Mouse (Mus musculus): ENCODE measurements around the gene Rasal2. TPM values are rescaled to one million over a fixed set of nuclear protein-coding genes. Genes with fewer than 3 reads are reported as not detected.

The Rasal2 gene
- polyA plus RNA-seq, 1 experiment from 2014 or later: 16.6 TPM

DNA sequence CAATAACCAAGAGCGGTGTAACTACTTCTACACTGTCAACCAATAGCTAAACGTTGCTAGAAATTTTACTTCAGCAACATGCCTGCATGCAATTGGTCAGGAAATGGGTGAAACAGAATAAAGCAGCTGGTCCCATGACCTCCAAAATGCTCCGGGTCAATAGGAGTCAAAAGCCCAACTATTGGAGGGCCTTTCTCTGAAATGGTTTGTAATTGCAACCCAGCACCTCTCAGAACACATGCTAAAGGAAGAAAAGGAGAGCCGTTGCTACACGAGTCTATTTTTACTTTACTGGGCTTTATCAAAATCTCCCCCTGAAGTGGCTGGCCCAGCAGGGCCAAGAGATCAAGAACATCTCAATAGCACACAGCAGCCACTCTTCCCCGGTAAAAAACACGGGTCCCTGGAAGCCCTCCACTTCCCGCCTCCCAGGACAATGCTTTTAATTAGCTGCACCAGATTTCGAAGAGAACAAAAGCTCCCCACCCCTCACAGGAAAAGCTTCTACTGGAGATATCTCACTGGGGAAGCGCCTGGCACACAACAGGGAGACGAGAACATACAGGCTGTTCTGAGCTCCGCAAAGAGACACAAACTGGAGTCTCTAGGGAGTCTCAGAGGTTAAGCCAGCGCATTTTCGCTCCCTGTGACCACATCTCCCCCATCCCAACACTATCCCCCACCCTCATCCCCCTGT lies 30.8 kb upstream of the Rasal2 start:
- H3K27me3 ChIP-seq: no peaks in the 10 kb centered on the region
- CTCF ChIA-PET: interaction anchor here (1.7 to 5.4 kb wide), 2 partner anchors 93 to 144 kb away, joined by 4 to 44 read pairs; no protein-coding TSS in a partner anchor
- DNase-seq (ENCODE audit: low read depth, low spot score) (no peak), ATAC-seq (no peak)
- in situ Hi-C loops (cut with MboI; ENCODE audit: low pct_unique_long_range_greater_than_20kb): loop anchor here (10.0 kb wide), 1 partner anchor 148 kb away; no protein-coding TSS in a partner anchor
- POLR2A ChIA-PET: interaction anchor here (0.5 to 0.7 kb wide), 2 partner anchors 151 to 513 kb away, joined by 3 to 4 read pairs; no protein-coding TSS in a partner anchor
- TF ChIP-seq CTCF (IDR thresholded peaks at IDR 0.05): no peak

DNA sequence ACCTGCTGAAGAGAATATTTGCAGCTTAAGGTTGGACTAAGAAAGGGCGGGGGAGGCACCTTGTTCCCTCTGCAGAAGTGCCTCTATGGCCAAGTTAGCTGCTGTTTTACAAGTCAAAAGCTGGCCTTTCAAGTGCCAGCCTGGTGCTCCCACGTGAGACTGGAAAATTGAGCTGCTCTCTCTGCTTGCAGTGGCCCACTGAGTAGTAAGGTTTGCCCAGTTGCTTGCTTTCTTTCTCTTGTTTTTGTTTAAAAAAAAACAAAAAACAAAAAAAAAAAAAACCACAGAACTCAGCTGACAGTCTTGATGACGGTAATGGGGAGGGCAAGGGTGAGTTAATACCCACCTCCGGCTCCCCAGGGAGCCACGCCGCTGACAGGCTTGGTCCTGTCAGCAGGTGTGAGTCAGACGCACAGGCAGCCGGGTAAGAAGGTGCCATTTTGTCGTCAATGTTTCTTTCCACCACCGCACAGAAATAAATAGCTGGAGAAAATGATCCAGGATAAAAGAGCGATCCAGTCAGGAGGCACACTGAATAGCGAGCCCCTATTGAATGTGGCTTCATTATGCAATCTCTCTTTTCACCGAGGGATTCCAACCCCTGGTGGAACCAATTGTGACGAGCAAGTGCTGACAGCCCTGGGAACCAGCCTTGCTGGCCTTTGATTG lies 27.7 kb upstream of the Rasal2 start:
- ATAC-seq (no peak), DNase-seq (ENCODE audit: low read depth, low spot score) (no peak)
- in situ Hi-C loops (cut with MboI; ENCODE audit: low pct_unique_long_range_greater_than_20kb): loop anchor here (10.0 kb wide), 1 partner anchor 145 kb away; no protein-coding TSS in a partner anchor
- no peaks in the 10 kb centered on the region for H3K27me3 ChIP-seq
- ChIA-PET CTCF (interaction anchor here (1.0 to 1.6 kb wide), 3 partner anchors 10 to 96 kb away, joined by 3 to 6 read pairs (median 4); no protein-coding TSS in a partner anchor), POLR2A (no interaction called here)
- TF ChIP-seq CTCF (IDR thresholded peaks at IDR 0.05): no peak

- POLR2A ChIA-PET: no interaction called here
- in situ Hi-C loops (cut with MboI; ENCODE audit: low pct_unique_long_range_greater_than_20kb): no loop called here
These were observed 26.7 kb upstream of the Rasal2 start for GRCm38 (mm10) chr1:157439101-157439500.

GRCm38 (mm10) chr1:157438290-157438689 lies 25.9 kb upstream of the Rasal2 start:
- ChIA-PET POLR2A (no interaction called here), CTCF (no interaction called here)
- DNase-seq (ENCODE audit: low read depth, low spot score) (no peak), ATAC-seq (no peak)
- TF ChIP-seq CTCF (IDR thresholded peaks at IDR 0.05): no peak
- no peaks in the 10 kb centered on the region for H3K27me3 ChIP-seq
- in situ Hi-C loops (cut with MboI; ENCODE audit: low pct_unique_long_range_greater_than_20kb): no loop called here

More at GRCm38 (mm10) chr1:157439101-157439500, 26.7 kb upstream of the Rasal2 start:
- no peak for TF ChIP-seq CTCF (IDR thresholded peaks at IDR 0.05)
- ATAC-seq (no peak), DNase-seq (ENCODE audit: low read depth, low spot score) (no peak)
- H3K27me3 ChIP-seq: no peaks in the 10 kb centered on the region
- CTCF ChIA-PET: no interaction called here

GRCm38 (mm10) chr1:157435926-157436325 lies 23.5 kb upstream of the Rasal2 start:
- in situ Hi-C loops (cut with MboI; ENCODE audit: low pct_unique_long_range_greater_than_20kb): no loop called here
- H3K27me3 ChIP-seq: no peaks in the 10 kb centered on the region
- no peak for TF ChIP-seq CTCF (IDR thresholded peaks at IDR 0.05)
- DNase-seq (ENCODE audit: low read depth, low spot score): no peak
- no peak for ATAC-seq
- CTCF ChIA-PET: no interaction called here
- POLR2A ChIA-PET: no interaction called here

- DNase-seq (ENCODE audit: low read depth, low spot score) (no peak), ATAC-seq (no peak)
- in situ Hi-C loops (cut with MboI; ENCODE audit: low pct_unique_long_range_greater_than_20kb): no loop called here
- H3K27me3 ChIP-seq: no peaks in the 10 kb centered on the region
- ChIA-PET CTCF (no interaction called here), POLR2A (no interaction called here)
- TF ChIP-seq CTCF (IDR thresholded peaks at IDR 0.05): no peak
These were observed 22.0 kb upstream of the Rasal2 start for GRCm38 (mm10) chr1:157434404-157434803.

GRCm38 (mm10) chr1:157433316-157433715 lies 20.9 kb upstream of the Rasal2 start:
- ATAC-seq (no peak), DNase-seq (ENCODE audit: low read depth, low spot score) (no peak)
- CTCF ChIA-PET: interaction anchor here (1.0 to 1.4 kb wide), 3 partner anchors 9 to 89 kb away, joined by 3 read pairs; no protein-coding TSS in a partner anchor
- POLR2A ChIA-PET: no interaction called here
- in situ Hi-C loops (cut with MboI; ENCODE audit: low pct_unique_long_range_greater_than_20kb): no loop called here
- H3K27me3 ChIP-seq: no peaks in the 10 kb centered on the region
- TF ChIP-seq CTCF (IDR thresholded peaks at IDR 0.05): no peak

DNA sequence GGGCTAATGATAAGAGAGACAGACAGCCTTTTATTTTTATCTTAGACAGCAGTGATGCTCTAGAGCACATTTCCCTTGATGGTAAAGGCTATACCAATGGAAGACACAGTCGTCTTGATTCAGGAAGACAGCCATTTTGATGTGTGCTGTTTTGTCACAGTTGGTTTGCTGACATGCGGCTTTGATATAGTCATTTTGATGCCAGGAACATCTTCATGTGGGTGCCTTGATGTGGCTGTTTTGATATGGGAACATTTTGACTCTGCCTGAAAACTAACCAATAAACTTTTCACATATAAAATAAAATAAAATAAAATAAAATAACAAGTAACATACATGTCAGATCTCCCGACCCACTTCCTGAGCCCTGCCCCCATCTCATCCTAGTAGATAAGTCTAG lies 16.0 kb upstream of the Rasal2 start:
- no peaks in the 10 kb centered on the region for H3K27me3 ChIP-seq
- ChIA-PET POLR2A (no interaction called here), CTCF (interaction anchor here (1.5 kb wide), 1 partner anchor 16 kb away, joined by 3 read pairs; no protein-coding TSS in a partner anchor)
- DNase-seq (ENCODE audit: low read depth, low spot score): no peak
- in situ Hi-C loops (cut with MboI; ENCODE audit: low pct_unique_long_range_greater_than_20kb): no loop called here
- no peak for TF ChIP-seq CTCF (IDR thresholded peaks at IDR 0.05)
- ATAC-seq: no peak

- in situ Hi-C loops (cut with MboI; ENCODE audit: low pct_unique_long_range_greater_than_20kb): no loop called here
- DNase-seq (ENCODE audit: low read depth, low spot score): no peak
- ChIA-PET POLR2A (no interaction called here), CTCF (interaction anchor here (1.5 kb wide), 1 partner anchor 16 kb away, joined by 3 read pairs; no protein-coding TSS in a partner anchor)
- no peak for ATAC-seq
- TF ChIP-seq CTCF (IDR thresholded peaks at IDR 0.05): no peak
- H3K27me3 ChIP-seq: no peaks in the 10 kb centered on the region
These were observed 15.2 kb upstream of the Rasal2 start for GRCm38 (mm10) chr1:157427604-157428003.

DNA sequence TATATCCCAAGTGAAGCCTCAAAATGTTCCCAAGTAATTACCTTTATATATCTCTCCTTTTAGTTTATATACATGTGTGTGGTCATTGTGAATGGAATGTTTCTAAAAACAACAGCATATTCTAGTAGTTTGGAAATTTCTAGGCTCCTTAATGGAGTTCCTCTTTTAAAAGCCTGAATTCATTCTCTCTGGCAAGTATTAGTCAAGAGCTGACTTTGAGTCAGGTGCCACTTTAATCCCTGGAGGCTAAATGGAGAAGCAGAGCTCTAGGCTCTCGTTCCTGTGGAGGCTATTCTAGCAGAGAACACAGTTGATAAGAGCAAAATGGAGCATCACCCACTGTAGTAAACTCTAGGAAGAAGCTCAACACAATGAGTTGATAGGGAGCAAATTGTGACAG lies 14.5 kb upstream of the Rasal2 start:
- no peak for TF ChIP-seq CTCF (IDR thresholded peaks at IDR 0.05)
- CTCF ChIA-PET: interaction anchor here (1.5 kb wide), 1 partner anchor 17 kb away, joined by 3 read pairs; no protein-coding TSS in a partner anchor
- in situ Hi-C loops (cut with MboI; ENCODE audit: low pct_unique_long_range_greater_than_20kb): no loop called here

More for the DNA sequence above, 14.5 kb upstream of the Rasal2 start:
- no peak for DNase-seq (ENCODE audit: low read depth, low spot score)
- H3K27me3 ChIP-seq: no peaks in the 10 kb centered on the region
- POLR2A ChIA-PET: no interaction called here
- ATAC-seq: no peak

All from Patski (cell line).